ENCODE assay signal across 14 mouse cellular contexts in genomic region chr12:97157748-97158147, GRCm38 (mm10).
"Had no signal": no experiment of that assay in that cellular context is flagged by ENCODE, and none has a peak within 500 bp of the region (broad histone marks: within the 10 kb centered on the region; RNA-seq: fewer than 3 reads in every experiment).

No protein-coding gene starts in this region.

- H3K27me3 ChIP-seq: megakaryocyte, embryonic 14.5 days; midbrain, embryonic 13.5 days; midbrain, embryonic 15.5 days; neural tube, embryonic 12.5 days; stomach, embryonic 15.5 days had no signal

- H3K27ac ChIP-seq: midbrain, embryonic 13.5 days; midbrain, embryonic 15.5 days; neural tube, embryonic 12.5 days; stomach, embryonic 15.5 days; stomach, postnatal 0 days had no signal

- H3K9me3 ChIP-seq: midbrain, embryonic 13.5 days; midbrain, embryonic 15.5 days; neural tube, embryonic 12.5 days; stomach, embryonic 15.5 days had no signal

- H3K9ac ChIP-seq: lung, embryonic 14.5 days; midbrain, embryonic 13.5 days; midbrain, embryonic 15.5 days; neural tube, embryonic 12.5 days; stomach, embryonic 15.5 days had no signal

- H3K4me3 ChIP-seq: megakaryocyte, embryonic 14.5 days; midbrain, embryonic 13.5 days; midbrain, embryonic 15.5 days; neural tube, embryonic 12.5 days; stomach, embryonic 15.5 days had no signal

- H3K4me2 ChIP-seq: lung, embryonic 14.5 days; midbrain, embryonic 11.5 days; midbrain, embryonic 13.5 days; midbrain, embryonic 15.5 days; neural tube, embryonic 12.5 days; stomach, embryonic 15.5 days had no signal

- H3K4me1 ChIP-seq: megakaryocyte, embryonic 14.5 days; midbrain, embryonic 13.5 days; midbrain, embryonic 15.5 days; neural tube, embryonic 12.5 days; stomach, embryonic 15.5 days had no signal

- ATAC-seq: midbrain, embryonic 13.5 days; midbrain, embryonic 15.5 days had no signal

- H3K36me3 ChIP-seq: midbrain, embryonic 13.5 days; midbrain, embryonic 15.5 days; neural tube, embryonic 12.5 days; stomach, embryonic 15.5 days had no signal

- DNase-seq: lung, postnatal 10 days; lung, postnatal 4 days; right cerebral cortex, postnatal 14 days; thymus, adult 2 months; thymus, postnatal 25 days; thymus, postnatal 4 days had no signal
